Mouse (Mus musculus): Measurements from ENCODE around the gene Il17rd.

DNA sequence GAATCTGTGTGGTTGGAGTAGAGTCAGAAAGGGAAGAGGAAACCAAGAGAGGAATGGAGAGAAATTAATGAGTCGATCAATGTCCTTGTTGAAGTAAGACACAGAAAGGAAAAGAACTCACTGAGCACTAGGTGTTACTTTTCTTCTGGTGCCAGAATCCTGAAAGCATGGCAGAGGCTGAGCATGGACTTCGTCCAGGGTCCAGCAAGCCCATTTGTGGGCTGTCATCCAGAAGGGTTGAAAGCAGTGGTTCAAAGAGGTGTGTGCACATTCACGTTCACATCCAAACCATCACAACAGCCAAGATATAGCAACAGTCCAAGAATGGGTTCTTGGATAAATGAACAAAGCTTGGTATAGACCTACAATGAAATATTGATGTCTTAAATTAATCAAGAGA is 91.3 kb downstream of the Il17rd start:
- TF ChIP-seq CTCF (IDR thresholded peaks at IDR 0.05; ENCODE audit: borderline replicate concordance, insufficient read depth, low read depth, low read length): no peak
- TF ChIP-seq POLR2A (IDR thresholded peaks at IDR 0.05; ENCODE audit: borderline replicate concordance, insufficient read depth, low read length): no peak

Measured in cerebellum, adult 2 months (tissue).